Mouse (Mus musculus) neural tube, embryonic 15.5 days (tissue): ENCODE data around the gene Vamp9. TPM values are rescaled to one million over a fixed set of nuclear protein-coding genes. Genes with fewer than 3 reads are reported as not detected.

ENCODE experiments used
- ATAC-seq: fragments of 200-750 bp; cut with Nextera tagmentation; 2 replicates; pipeline ENCODE4 v1.8.0; 2017; ENCODE audit warnings: mild to moderate bottlenecking, moderate TSS enrichment, moderate library complexity; ENCODE audit not compliant: low FRiP score
- H3K27ac ChIP-seq: fragments of 300-500 bp; sonication (generic); replicated peaks from 2 replicates; pipeline ENCODE4 v1.5.1; 2015; ENCODE audit warnings: mild to moderate bottlenecking, inconsistent platforms
- H3K27me3 ChIP-seq: fragments of 300-500 bp; sonication (generic); replicated peaks from 2 replicates; pipeline ENCODE4 v1.6.1; 2015; ENCODE audit warnings: inconsistent platforms
- H3K36me3 ChIP-seq: fragments of 300-500 bp; sonication (generic); 2 replicates; pipeline ENCODE4 v1.6.1; 2015; ENCODE audit warnings: inconsistent platforms
- H3K4me1 ChIP-seq: fragments of 300-500 bp; sonication (generic); 2 replicates; pipeline ENCODE4 v1.6.1; 2015; ENCODE audit warnings: inconsistent platforms
- H3K4me2 ChIP-seq: fragments of 300-500 bp; sonication (generic); 2 replicates; pipeline ENCODE4 v1.6.1; 2015; ENCODE audit warnings: inconsistent platforms, mild to moderate bottlenecking, moderate library complexity
- H3K4me3 ChIP-seq: fragments of 300-500 bp; sonication (generic); replicated peaks from 2 replicates; pipeline ENCODE4 v1.5.1; 2015; ENCODE audit warnings: mild to moderate bottlenecking, inconsistent platforms
- H3K9ac ChIP-seq: fragments of 300-500 bp; sonication (generic); replicated peaks from 2 replicates; pipeline ENCODE4 v1.6.1; 2015; ENCODE audit warnings: mild to moderate bottlenecking, inconsistent platforms
- H3K9me3 ChIP-seq: fragments of 300-500 bp; sonication (generic); replicated peaks from 2 replicates; pipeline ENCODE4 v1.6.1; 2016; ENCODE audit warnings: inconsistent platforms
- WGBS: fragments of 180-500 bp; shearing (Covaris S2); methylation state at CpG from one replicate; pipeline ENCODE4 v1.1.7; 2015; ENCODE audit warnings: mixed read lengths; 5-methylcytosine and 5-hydroxymethylcytosine counted together
- polyA plus RNA-seq: library from polyadenylated mRNA; unstranded; fragments of >200 nt; fragmentation: Nextera tagmentation; extraction: Ambion mirVana; gene quantifications from 2 replicates; pipeline ENCODE4 v1.2.1, GENCODE M21; 2015

Gene Vamp9
- polyA plus RNA-seq, 1 experiment from 2014 or later: 1.4 TPM

DNA sequence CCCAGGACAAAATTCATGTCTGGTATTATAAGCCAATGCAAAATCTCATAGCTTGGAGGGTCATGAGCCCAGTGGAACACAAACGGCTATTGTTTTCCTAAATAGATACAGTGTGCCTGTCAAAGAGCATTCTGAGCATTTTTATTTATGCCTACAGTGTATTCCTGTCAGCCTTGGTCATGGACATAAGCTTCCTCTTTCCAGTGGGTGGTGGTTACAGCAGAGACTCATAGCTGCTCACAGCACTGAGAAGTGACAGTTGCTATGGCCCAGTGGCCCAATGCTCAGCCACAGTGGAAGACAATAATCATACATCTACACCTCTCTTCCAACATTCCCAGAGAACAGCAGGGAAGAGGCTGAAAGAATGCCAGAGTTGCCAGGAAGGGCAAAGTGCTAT lies 18.9 kb upstream of the Vamp9 start:
- no peaks in the 10 kb centered on the region for H3K27me3 ChIP-seq
- no peak for ATAC-seq
- no peaks in the 10 kb centered on the region for H3K9me3 ChIP-seq
- H3K4me1 ChIP-seq: no peaks in the 10 kb centered on the region
- H3K4me3 ChIP-seq: no peak overlapping the region
- H3K4me2 ChIP-seq: no peak overlapping the region
- no peak overlapping the region for H3K27ac ChIP-seq
- no peaks in the 10 kb centered on the region for H3K36me3 ChIP-seq
- H3K9ac ChIP-seq: no peak overlapping the region
- WGBS: 73% methylated on average over 1 of the region's 1 CpGs

GRCm38 (mm10) chr5:99891516-99892441 lies 14.3 kb upstream of the Vamp9 start:
- WGBS: 68% methylated on average over 12 of the region's 12 CpGs
- peak; percentile 77; the same call in 1 of the 2 replicates for ATAC-seq

GRCm38 (mm10) chr5:99900041-99900440 lies 6.0 kb upstream of the Vamp9 start:
- Histone ChIP-seq H3K4me3 (no peak overlapping the region), H3K9ac (no peak overlapping the region), H3K27me3 (0 out of 2 replicates have a peak, but pooled peaks cover 5% of the 10 kb centered on the region), H3K36me3 (no peaks in the 10 kb centered on the region), H3K27ac (no peak overlapping the region), H3K4me2 (no peak overlapping the region; the same call in 1 of the 2 replicates), H3K4me1 (no peaks in the 10 kb centered on the region; the same call in 1 of the 2 replicates), H3K9me3 (no peaks in the 10 kb centered on the region)
- 11% methylated on average over 6 of the region's 6 CpGs for WGBS
- peak; percentile 90 for ATAC-seq

More at GRCm38 (mm10) chr5:99891516-99892441, 14.3 kb upstream of the Vamp9 start:
- Histone ChIP-seq H3K9ac (no peak overlapping the region), H3K9me3 (no peaks in the 10 kb centered on the region), H3K27ac (no peak overlapping the region), H3K4me1 (no peaks in the 10 kb centered on the region), H3K36me3 (no peaks in the 10 kb centered on the region), H3K27me3 (no peaks in the 10 kb centered on the region), H3K4me2 (no peak overlapping the region), H3K4me3 (no peak overlapping the region)

GRCm38 (mm10) chr5:99905731-99906130 lies 323 bp upstream of the Vamp9 start:
- H3K27ac ChIP-seq: peak overlapping the region; percentile 92
- no peak for ATAC-seq

GRCm38 (mm10) chr5:99915494-99915893 lies 9.4 kb downstream of the Vamp9 start:
- H3K9me3 ChIP-seq: no peaks in the 10 kb centered on the region
- H3K4me2 ChIP-seq: no peak overlapping the region
- no peaks in the 10 kb centered on the region for H3K36me3 ChIP-seq
- no peak overlapping the region for H3K9ac ChIP-seq
- H3K27me3 ChIP-seq: no peaks in the 10 kb centered on the region
- H3K27ac ChIP-seq: no peak overlapping the region
- no peak overlapping the region for H3K4me3 ChIP-seq
- H3K4me1 ChIP-seq: no peaks in the 10 kb centered on the region
- 46% methylated on average over 7 of the region's 7 CpGs for WGBS
- ATAC-seq: no peak

More at GRCm38 (mm10) chr5:99905731-99906130, 323 bp upstream of the Vamp9 start:
- H3K9me3 ChIP-seq: no peaks in the 10 kb centered on the region
- no peaks in the 10 kb centered on the region for H3K36me3 ChIP-seq
- 50% methylated on average over 6 of the region's 7 CpGs for WGBS
- no peaks in the 10 kb centered on the region for H3K27me3 ChIP-seq
- H3K4me2 ChIP-seq: peak overlapping the region; percentile 65
- H3K4me1 ChIP-seq: 0 out of 2 replicates have a peak, but pooled peaks cover 4% of the 10 kb centered on the region
- H3K4me3 ChIP-seq: peak overlapping the region; percentile 69
- no peak overlapping the region for H3K9ac ChIP-seq

GRCm38 (mm10) chr5:99922033-99922432 lies 16.0 kb downstream of the Vamp9 start:
- WGBS: 82% methylated on average over 8 of the region's 8 CpGs
- Histone ChIP-seq H3K36me3 (no peaks in the 10 kb centered on the region), H3K9me3 (no peaks in the 10 kb centered on the region), H3K27me3 (no peaks in the 10 kb centered on the region), H3K4me3 (no peak overlapping the region), H3K4me1 (no peaks in the 10 kb centered on the region), H3K27ac (no peak overlapping the region), H3K9ac (no peak overlapping the region), H3K4me2 (no peak overlapping the region)
- ATAC-seq: no peak

DNA sequence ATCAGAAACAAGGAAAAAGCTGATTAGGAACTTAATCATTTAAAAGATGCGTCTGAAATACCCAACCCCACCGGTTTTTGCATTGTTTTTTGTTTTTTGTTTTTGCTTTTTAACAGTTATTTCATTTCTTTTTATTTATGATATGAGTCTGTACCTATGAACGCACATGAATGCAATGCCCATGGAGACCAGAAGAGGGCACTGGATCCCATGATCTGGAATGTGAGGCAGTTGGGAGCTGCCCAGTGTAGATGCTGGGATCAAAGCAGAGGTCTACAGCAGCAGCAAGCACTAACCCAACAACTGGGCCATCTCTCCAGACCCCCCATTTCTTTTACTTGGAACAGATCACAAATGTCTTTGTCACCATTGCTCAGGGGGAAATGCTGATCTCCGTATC lies 21.9 kb downstream of the Vamp9 start:
- Histone ChIP-seq H3K36me3 (no peaks in the 10 kb centered on the region), H3K9ac (no peak overlapping the region), H3K4me3 (no peak overlapping the region), H3K27me3 (no peaks in the 10 kb centered on the region), H3K4me2 (no peak overlapping the region), H3K9me3 (no peaks in the 10 kb centered on the region), H3K27ac (no peak overlapping the region), H3K4me1 (no peaks in the 10 kb centered on the region)
- no peak for ATAC-seq
- 58% methylated on average over 4 of the region's 4 CpGs for WGBS

- WGBS: 90% methylated on average over 6 of the region's 6 CpGs
Measured at GRCm38 (mm10) chr5:99931910-99932309, 25.9 kb downstream of the Vamp9 start.

DNA sequence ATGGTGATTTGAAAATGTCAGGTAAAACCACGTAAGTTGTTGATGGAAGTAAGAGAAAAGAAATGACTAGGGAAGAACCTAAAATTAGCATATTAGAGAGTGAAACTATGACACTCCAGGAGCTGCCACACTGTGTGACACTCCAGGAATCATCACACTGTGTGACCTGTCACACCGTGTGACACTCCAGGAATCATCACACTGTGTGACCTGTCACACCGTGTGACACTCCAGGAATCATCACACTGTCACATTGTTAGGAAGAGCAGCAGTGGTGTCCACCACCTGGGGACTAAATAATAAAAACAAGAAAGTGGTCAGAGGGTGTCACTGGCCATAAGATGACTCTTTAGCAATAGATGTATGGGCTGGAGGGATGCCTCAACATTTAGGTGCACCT lies 33.4 kb downstream of the Vamp9 start:
- no peak overlapping the region for H3K9ac ChIP-seq
- H3K4me1 ChIP-seq: no peaks in the 10 kb centered on the region
- H3K4me3 ChIP-seq: no peak overlapping the region
- H3K4me2 ChIP-seq: no peak overlapping the region
- no peak for ATAC-seq
- 78% methylated on average over 3 of the region's 3 CpGs for WGBS
- H3K27me3 ChIP-seq: no peaks in the 10 kb centered on the region
- H3K9me3 ChIP-seq: 0 out of 2 replicates have a peak, but pooled peaks cover 4% of the 10 kb centered on the region
- H3K27ac ChIP-seq: no peak overlapping the region
- no peaks in the 10 kb centered on the region for H3K36me3 ChIP-seq

More at GRCm38 (mm10) chr5:99931910-99932309, 25.9 kb downstream of the Vamp9 start:
- Histone ChIP-seq H3K4me1 (no peaks in the 10 kb centered on the region), H3K27ac (no peak overlapping the region), H3K9me3 (no peaks in the 10 kb centered on the region), H3K27me3 (no peaks in the 10 kb centered on the region), H3K4me2 (no peak overlapping the region), H3K4me3 (no peak overlapping the region), H3K36me3 (no peaks in the 10 kb centered on the region), H3K9ac (no peak overlapping the region)
- no peak for ATAC-seq

DNA sequence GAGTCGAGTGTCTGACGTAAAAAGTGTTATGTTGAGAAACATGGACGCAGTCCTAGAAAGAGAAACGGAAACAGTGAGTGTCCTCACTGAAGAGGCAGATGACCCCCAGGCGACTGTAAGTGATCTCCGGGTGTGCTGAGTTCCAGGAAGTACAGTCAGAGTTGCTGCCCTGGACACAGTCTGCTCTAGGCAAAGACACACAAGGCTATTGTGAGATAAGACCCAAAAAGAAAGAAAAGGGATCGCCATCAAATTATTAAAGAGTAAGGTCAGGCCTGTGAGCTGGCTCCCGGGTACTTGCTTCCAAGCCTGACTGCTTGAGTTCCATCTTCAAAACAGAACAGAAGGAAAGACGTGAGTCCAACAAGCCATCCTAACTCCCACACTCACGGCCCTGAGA lies 35.2 kb downstream of the Vamp9 start:
- no peak overlapping the region for H3K4me3 ChIP-seq
- H3K9me3 ChIP-seq: 0 out of 2 replicates have a peak, but pooled peaks cover 4% of the 10 kb centered on the region
- H3K4me1 ChIP-seq: no peaks in the 10 kb centered on the region
- H3K9ac ChIP-seq: no peak overlapping the region
- no peak overlapping the region for H3K4me2 ChIP-seq
- WGBS: 85% methylated on average over 10 of the region's 10 CpGs
- H3K27ac ChIP-seq: no peak overlapping the region
- 0 out of 2 replicates have a peak, but pooled peaks cover 4% of the 10 kb centered on the region for H3K36me3 ChIP-seq
- H3K27me3 ChIP-seq: no peaks in the 10 kb centered on the region
- ATAC-seq: no peak

- Histone ChIP-seq H3K4me2 (no peak overlapping the region), H3K9me3 (0 out of 2 replicates have a peak, but pooled peaks cover 4% of the 10 kb centered on the region), H3K9ac (no peak overlapping the region), H3K27me3 (no peaks in the 10 kb centered on the region), H3K36me3 (0 out of 2 replicates have a peak, but pooled peaks cover 4% of the 10 kb centered on the region), H3K27ac (no peak overlapping the region), H3K4me3 (no peak overlapping the region), H3K4me1 (no peaks in the 10 kb centered on the region)
- no peak for ATAC-seq
- WGBS: 56% methylated on average over 10 of the region's 10 CpGs
Measured at GRCm38 (mm10) chr5:99941776-99942502, 35.9 kb downstream of the Vamp9 start.
